Mouse (Mus musculus) lung, postnatal 0 days (tissue): ENCODE results near the gene Bace2.

ENCODE experiments used
- CTCF ChIP-seq: IDR thresholded peaks from 2 replicates; pipeline ENCODE4 v1.5.1; 2016; ENCODE audit warnings: antibody characterized with exemption, mild to moderate bottlenecking
- EP300 ChIP-seq: IDR thresholded peaks from 2 replicates; pipeline ENCODE4 v1.6.1; 2016; ENCODE audit warnings: antibody characterized with exemption, mild to moderate bottlenecking, control low read depth

DNA sequence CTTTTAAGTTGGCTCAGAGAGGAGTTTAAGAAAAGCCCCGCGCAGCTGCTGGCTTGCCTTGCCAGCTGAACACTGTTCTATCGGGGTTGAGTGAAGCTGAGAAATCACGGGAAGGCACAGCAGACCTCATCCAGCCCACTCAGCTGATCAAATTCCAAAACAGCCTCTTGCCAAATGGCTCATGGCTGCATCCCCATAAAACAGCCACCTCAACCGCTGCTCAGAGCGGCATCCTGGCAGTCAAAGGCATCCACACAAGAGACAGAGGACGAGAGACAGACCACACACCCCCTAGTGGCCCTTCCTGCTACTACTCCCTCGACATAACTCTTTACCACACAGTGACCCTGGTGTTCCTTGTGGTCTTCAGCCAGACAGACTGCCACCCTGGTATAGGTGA, 30.6 kb upstream of the Bace2 start:
- TF ChIP-seq CTCF = peak; percentile 72
- TF ChIP-seq EP300 = no peak
